Mouse (Mus musculus): ENCODE results near the gene Gm48551.

DNA sequence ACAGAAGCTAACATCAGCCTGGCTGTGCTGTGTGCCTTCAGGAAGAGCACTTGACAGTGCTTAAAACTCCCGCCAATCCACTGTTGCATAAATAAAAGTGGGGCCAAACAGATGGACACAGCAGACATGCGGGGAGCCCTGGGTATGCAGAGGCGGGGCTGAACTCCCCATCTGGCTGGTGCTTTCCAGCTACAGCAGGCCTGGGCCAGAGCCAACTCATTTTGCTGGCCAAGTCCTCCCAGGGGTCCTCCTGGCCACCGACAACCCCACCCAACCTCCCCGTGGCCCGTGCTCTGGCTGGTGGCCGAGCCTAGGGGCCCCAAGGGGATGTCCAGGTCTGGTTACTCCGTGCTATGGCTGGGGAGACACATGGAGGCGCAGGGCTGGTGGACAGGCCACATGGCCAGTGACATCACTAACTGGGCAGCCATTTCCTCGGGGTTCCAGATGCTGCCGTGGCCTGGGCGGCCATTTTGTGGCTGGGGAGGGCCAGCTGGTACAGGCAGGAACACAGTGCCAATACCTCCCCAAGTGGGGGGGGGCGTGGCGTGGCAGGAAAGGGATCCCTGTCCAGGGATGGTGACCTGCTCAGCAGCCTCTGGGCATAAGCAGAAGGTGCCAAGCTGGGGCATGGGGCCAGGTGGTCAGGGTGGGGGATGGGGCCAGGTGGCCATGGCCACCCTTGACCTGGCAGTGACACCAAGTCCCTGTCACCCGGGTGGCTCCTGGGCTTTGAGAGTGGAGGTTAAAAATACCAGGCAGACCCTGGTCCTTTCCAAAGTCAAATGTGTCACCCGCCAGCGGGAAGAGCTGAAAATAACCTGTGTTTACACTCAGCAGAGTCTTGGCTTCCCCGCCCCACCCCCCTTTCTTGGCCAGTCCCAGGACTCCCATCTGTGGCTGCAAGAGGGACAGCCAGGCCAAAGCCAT is 27.5 kb downstream of the Gm48551 start:
- TF ChIP-seq CTCF (IDR thresholded peaks at IDR 0.05; ENCODE audit: extremely low read depth, insufficient read length, insufficient replicate concordance, low read depth, low read length) (no peak), POLR2A (IDR thresholded peaks at IDR 0.05; ENCODE audit: low read depth, low read length) (no peak)

All from small intestine, adult 2 months (tissue).